ENCODE assay signal across 8 mouse cellular contexts in the genomic region with DNA sequence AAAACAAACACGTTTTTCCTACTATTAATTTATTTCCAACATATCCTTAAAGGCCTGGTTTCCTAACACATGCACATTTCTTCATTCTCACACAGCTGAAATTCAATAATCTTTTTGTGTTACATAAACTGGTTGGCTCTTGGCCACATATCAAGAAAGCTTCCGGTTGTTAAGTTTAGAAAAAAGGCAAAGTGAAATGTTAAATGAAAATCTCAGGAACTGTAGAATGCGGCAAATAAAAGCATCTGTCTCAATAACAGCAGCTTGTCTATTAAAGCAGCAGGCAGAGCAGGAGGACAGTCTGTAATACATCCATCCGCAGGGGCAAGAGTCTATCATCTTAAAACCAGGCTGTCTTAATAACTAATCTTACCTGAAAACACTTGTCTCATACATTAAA. TPM values are rescaled to one million over a fixed set of nuclear protein-coding genes. Genes with fewer than 3 reads are reported as not detected.
A peak's percentile ranks its signal among the peaks of the same experiment; 100 is the strongest.
DNase-seq lines count a peak whose midpoint lies in the region; ATAC-seq and TF ChIP-seq lines count a peak whose summit lies in the region.

No protein-coding gene starts in this region.

- no peak overlapping the region for H3K27ac ChIP-seq in heart, embryonic 10.5 days
- no peak overlapping the region for H3K27ac ChIP-seq in forebrain, embryonic 15.5 days (replicated peaks)
- H3K27ac ChIP-seq in liver, embryonic 14.5 days: no peak overlapping the region

- H3K9ac ChIP-seq in forebrain, embryonic 15.5 days (replicated peaks): peak overlapping the region; percentile 90; the same call in 1 of the 2 replicates
- peak overlapping the region; percentile 98 for H3K9ac ChIP-seq in liver, embryonic 14.5 days (replicated peaks)

- peaks cover 34% of the 10 kb centered on the region for H3K36me3 ChIP-seq in heart, embryonic 10.5 days
- H3K36me3 ChIP-seq in E14TG2a.4 (ENCODE audit: insufficient read depth, low read length): peaks cover 54% of the 10 kb centered on the region
- H3K36me3 ChIP-seq in forebrain, embryonic 15.5 days: peaks cover 28% of the 10 kb centered on the region
- peaks cover 14% of the 10 kb centered on the region for H3K36me3 ChIP-seq in liver, embryonic 14.5 days (replicated peaks; ENCODE audit: control insufficient read depth, insufficient read depth, low read depth)

- peaks cover 7% of the 10 kb centered on the region; the same call in 1 of the 2 replicates for H3K4me1 ChIP-seq in heart, embryonic 10.5 days
- H3K4me1 ChIP-seq in E14TG2a.4 (replicated peaks; ENCODE audit: low read depth, low read length): peaks cover 62% of the 10 kb centered on the region
- peaks cover 26% of the 10 kb centered on the region for H3K4me1 ChIP-seq in forebrain, embryonic 15.5 days
- peaks cover 12 to 13% of the 10 kb centered on the region in 2 experiments for H3K4me1 ChIP-seq in liver, embryonic 14.5 days (replicated peaks; ENCODE audit: control insufficient read depth in 2 of 2, insufficient read depth in 2 of 2, low read length in 1 of 2)

- peak overlapping the region; percentile 100 for H3K4me3 ChIP-seq in heart, embryonic 10.5 days
- H3K4me3 ChIP-seq in E14TG2a.4 (replicated peaks; ENCODE audit: low read length): peak overlapping the region; percentile 99
- peak overlapping the region; percentile 94 for H3K4me3 ChIP-seq in forebrain, embryonic 15.5 days
- peak overlapping the region; percentile 95 to 99 for H3K4me3 ChIP-seq in liver, embryonic 14.5 days (ENCODE audit: insufficient read depth in 1 of 2, low read depth in 2 of 2, low read length in 2 of 2)

- TF ChIP-seq EP300 in liver, embryonic 14.5 days (IDR thresholded peaks at IDR 0.05; ENCODE audit: low read depth): no peak

- H3K27me3 ChIP-seq in heart, embryonic 10.5 days (ENCODE audit: insufficient read depth, poor library complexity, severe bottlenecking): no peaks in the 10 kb centered on the region
- no peaks in the 10 kb centered on the region for H3K27me3 ChIP-seq in E14TG2a.4 (ENCODE audit: insufficient read depth, low read length)
- no peaks in the 10 kb centered on the region for H3K27me3 ChIP-seq in forebrain, embryonic 15.5 days
- H3K27me3 ChIP-seq in liver, embryonic 14.5 days (ENCODE audit: control insufficient read depth, insufficient read depth, low read length): no peaks in the 10 kb centered on the region

- ATAC-seq in forebrain, embryonic 15.5 days (replicated peaks): no peak
- no peak for ATAC-seq in liver, embryonic 14.5 days (ENCODE audit: insufficient read depth)

- no peak for TF ChIP-seq CTCF in E14TG2a.4 (conservative IDR thresholded peaks at IDR 0.05; ENCODE audit: low read length)
- no peak for TF ChIP-seq CTCF in liver, embryonic 14.5 days (IDR thresholded peaks at IDR 0.05; ENCODE audit: low read depth)

- H3K9me3 ChIP-seq in heart, embryonic 10.5 days: no peaks in the 10 kb centered on the region
- no peaks in the 10 kb centered on the region for H3K9me3 ChIP-seq in E14TG2a.4 (ENCODE audit: low read length)
- no peaks in the 10 kb centered on the region for H3K9me3 ChIP-seq in forebrain, embryonic 15.5 days
- no peaks in the 10 kb centered on the region for H3K9me3 ChIP-seq in liver, embryonic 14.5 days (ENCODE audit: control insufficient read depth, low read length)

- WGBS in heart, embryonic 10.5 days: 69% methylated on average over 4 of the region's 4 CpGs
- WGBS in forebrain, embryonic 15.5 days: 61% methylated on average over 4 of the region's 4 CpGs
- WGBS in liver, embryonic 14.5 days (ENCODE audit: insufficient replicate concordance): 51% methylated on average over 4 of the region's 4 CpGs

- H3K4me2 ChIP-seq in forebrain, embryonic 15.5 days (replicated peaks): peak overlapping the region; percentile 84
- peak overlapping the region; percentile 92 for H3K4me2 ChIP-seq in liver, embryonic 14.5 days (ENCODE audit: low read depth)

- DNase-seq in heart, embryonic 10.5 days (ENCODE audit: low spot score): no peak
- no peak for DNase-seq in heart, postnatal 4 days
- no peak for DNase-seq in liver, embryonic 14.5 days (ENCODE audit: low read depth in 3 of 3, low spot score in 3 of 3)
- no peak for DNase-seq in ovary, postnatal 36 days (ENCODE audit: low spot score)
- DNase-seq in layer of hippocampus, adult 9-10 months (ENCODE audit: low spot score): no peak
- no peak for DNase-seq in cerebellum, postnatal 36 days

RNA-seq across cellular contexts. Expression of a gene that starts 1.4 kb away (rescaled TPM):
- 45.2 and 47.5 TPM in 2 replicates for polyA plus RNA-seq in heart, embryonic 10.5 days (2016; fragmentation: Nextera tagmentation; extraction: Ambion mirVana)
- 10 to 100 TPM; 40.9 to 42.8 TPM for total RNA-seq in heart, postnatal 4 days (2021)
- 47.1 and 49.5 TPM in 2 replicates for polyA plus RNA-seq in forebrain, embryonic 15.5 days (2015; fragmentation: Nextera tagmentation; extraction: Ambion mirVana)
- 22.7 and 35.4 TPM in 2 replicates for polyA plus RNA-seq in liver, embryonic 14.5 days (2012; rRNA removed)
- 29.3 and 34.1 TPM in 2 replicates for polyA plus RNA-seq in liver, embryonic 14.5 days (2014; fragmentation: Nextera tagmentation; extraction: Ambion mirVana)

RNA-seq across cellular contexts. Expression of a gene that starts 1.4 kb away (rescaled TPM):
- 121 and 141 TPM in 2 replicates for polyA plus RNA-seq in heart, embryonic 10.5 days (2016; fragmentation: Nextera tagmentation; extraction: Ambion mirVana)
- total RNA-seq in heart, postnatal 4 days (2021): 10 to 100 TPM; 25.6 to 26.7 TPM
- polyA plus RNA-seq in forebrain, embryonic 15.5 days (2015; fragmentation: Nextera tagmentation; extraction: Ambion mirVana): 87.1 and 87.6 TPM in 2 replicates
- 27.6 and 32.5 TPM in 2 replicates for polyA plus RNA-seq in liver, embryonic 14.5 days (2012; rRNA removed)
- 91.2 and 96.1 TPM in 2 replicates for polyA plus RNA-seq in liver, embryonic 14.5 days (2014; fragmentation: Nextera tagmentation; extraction: Ambion mirVana)

RNA-seq across cellular contexts. Expression of a gene that starts 52.2 kb away (rescaled TPM):
- 15.5 and 17.1 TPM in 2 replicates for polyA plus RNA-seq in heart, embryonic 10.5 days (2016; fragmentation: Nextera tagmentation; extraction: Ambion mirVana)
- 100 to 1,000 TPM; 117 to 120 TPM for total RNA-seq in heart, postnatal 4 days (2021)
- 19.4 and 21.4 TPM in 2 replicates for polyA plus RNA-seq in forebrain, embryonic 15.5 days (2015; fragmentation: Nextera tagmentation; extraction: Ambion mirVana)
- polyA plus RNA-seq in liver, embryonic 14.5 days (2012; rRNA removed): 22.3 and 28.5 TPM in 2 replicates
- polyA plus RNA-seq in liver, embryonic 14.5 days (2014; fragmentation: Nextera tagmentation; extraction: Ambion mirVana): 15.2 and 16.0 TPM in 2 replicates
